ENCODE assay signal across 41 mouse cellular contexts in genomic region chr15:60009610-60010009, GRCm38 (mm10). TPM values are rescaled to one million over a fixed set of nuclear protein-coding genes. Genes with fewer than 3 reads are reported as not detected.
"Had no signal": no experiment of that assay in that cellular context is flagged by ENCODE, and none has a peak within 500 bp of the region (broad histone marks: within the 10 kb centered on the region; RNA-seq: fewer than 3 reads in every experiment).

No protein-coding gene starts in this region.

- DNase-seq: gastrocnemius, postnatal 25 days; heart, adult 2 months; heart, postnatal 10 days; heart, postnatal 4 days; kidney, adult 18-20 months; kidney, adult 8-10 months; kidney, postnatal 10 days; kidney, postnatal 25 days; layer of hippocampus, postnatal 36 days; left cerebral cortex, postnatal 4 days had no signal

- H3K27me3 ChIP-seq: hindbrain, embryonic 12.5 days; intestine, embryonic 15.5 days; limb, embryonic 13.5 days; limb, embryonic 15.5 days; liver, embryonic 12.5 days had no signal

- H3K36me3 ChIP-seq: hindbrain, embryonic 10.5 days; hindbrain, embryonic 12.5 days; intestine, embryonic 15.5 days; limb, embryonic 13.5 days; limb, embryonic 15.5 days; liver, embryonic 12.5 days had no signal

- H3K27ac ChIP-seq: heart, adult 2 months; hindbrain, embryonic 10.5 days; hindbrain, embryonic 12.5 days; hindbrain, embryonic 14.5 days; intestine, embryonic 15.5 days; limb, embryonic 13.5 days; limb, embryonic 15.5 days; liver, embryonic 12.5 days; liver, embryonic 14.5 days had no signal

- H3K4me1 ChIP-seq: hindbrain, embryonic 10.5 days; hindbrain, embryonic 12.5 days; intestine, embryonic 15.5 days; limb, embryonic 13.5 days; limb, embryonic 15.5 days; liver, embryonic 12.5 days had no signal

- H3K4me2 ChIP-seq: heart, embryonic 11.5 days; hindbrain, embryonic 12.5 days; hindbrain, embryonic 14.5 days; intestine, embryonic 15.5 days; limb, embryonic 13.5 days; limb, embryonic 15.5 days; liver, embryonic 12.5 days had no signal

- H3K4me3 ChIP-seq: heart, adult 2 months; hindbrain, embryonic 10.5 days; hindbrain, embryonic 12.5 days; intestine, embryonic 15.5 days; limb, embryonic 13.5 days; limb, embryonic 15.5 days; liver, embryonic 12.5 days had no signal

- H3K9me3 ChIP-seq: hindbrain, embryonic 10.5 days; hindbrain, embryonic 12.5 days; intestine, embryonic 15.5 days; limb, embryonic 13.5 days; limb, embryonic 15.5 days; liver, embryonic 12.5 days had no signal

- H3K9ac ChIP-seq: hindbrain, embryonic 12.5 days; hindbrain, embryonic 14.5 days; intestine, embryonic 15.5 days; limb, embryonic 13.5 days; limb, embryonic 15.5 days; liver, embryonic 12.5 days; liver, embryonic 14.5 days had no signal

RNA-seq across cellular contexts. Expression of gene 4933412E24Rik, which starts 6.8 kb away (rescaled TPM):
- total RNA-seq: gastrocnemius, adult 18-20 months; gastrocnemius, adult 8-10 months; gastrocnemius, postnatal 25 days; gastrocnemius, postnatal 4 days; granulocyte monocyte progenitor cell, adult 5-6 weeks; heart, adult 2 months; heart, postnatal 10 days; heart, postnatal 25 days; heart, postnatal 4 days; layer of hippocampus, adult 18-20 months; layer of hippocampus, postnatal 14 days; layer of hippocampus, postnatal 36 days; left cerebral cortex, adult 18-20 months; left cerebral cortex, adult 8-10 months; left cerebral cortex, postnatal 10 days; left cerebral cortex, postnatal 25 days; left cerebral cortex, postnatal 4 days; liver, adult 2 months had no signal
- polyA plus RNA-seq: heart, adult 2 months; heart, embryonic 11.5 days; heart, embryonic 14.5 days; heart, embryonic 16.5 days; hindbrain, embryonic 10.5 days; hindbrain, embryonic 12.5 days; hindbrain, embryonic 14.5 days; hindbrain, embryonic 16.5 days; inflammation-experienced regulatory T-cells, adult 6 months; intestine, embryonic 15.5 days; intestine, postnatal 0 days; kidney, embryonic 14.5 days; kidney, embryonic 16.5 days; large intestine, adult 2 months; limb, embryonic 11.5 days; limb, embryonic 13.5 days; limb, embryonic 15.5 days; liver, adult 2 months; liver, embryonic 12.5 days; liver, embryonic 14.5 days; liver, embryonic 16.5 days had no signal
